Mouse (Mus musculus): Measurements from ENCODE around the gene Spdye4b. TPM values are rescaled to one million over a fixed set of nuclear protein-coding genes. Genes with fewer than 3 reads are reported as not detected.

Gene Spdye4b
- total RNA-seq, 1 experiment: 0.45 TPM

DNA sequence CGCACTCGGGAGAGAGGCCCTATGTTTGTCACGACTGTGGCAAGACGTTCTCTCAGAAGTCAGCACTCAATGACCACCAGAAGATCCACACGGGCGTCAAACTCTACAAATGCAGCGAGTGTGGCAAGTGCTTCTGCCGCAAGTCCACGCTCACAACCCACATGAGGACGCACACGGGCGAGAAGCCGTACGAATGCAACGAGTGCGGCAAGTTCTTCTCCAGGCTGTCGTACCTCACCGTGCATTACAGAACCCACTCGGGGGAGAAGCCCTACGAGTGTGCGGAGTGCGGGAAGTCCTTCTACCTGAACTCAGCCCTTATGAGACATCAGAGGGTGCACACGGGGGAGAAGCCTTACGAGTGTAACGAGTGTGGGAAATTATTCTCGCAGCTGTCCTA, 64.1 kb downstream of the Spdye4b start:
- Histone ChIP-seq H3K4me1 (ENCODE audit: control insufficient read depth in 2 of 2, insufficient read depth in 2 of 2, low read length in 2 of 2, poor library complexity in 1 of 2) (no peaks in the 10 kb centered on the region), H3K4me3 (ENCODE audit: insufficient read depth in 1 of 2, low read depth in 1 of 2, low read length in 2 of 2, poor library complexity in 1 of 2, severe bottlenecking in 1 of 2) (no peak overlapping the region), H3K27ac (ENCODE audit: insufficient read depth, low read depth, low read length, poor library complexity, severe bottlenecking) (no peak overlapping the region), H3K9ac (ENCODE audit: insufficient read depth, low read depth, low read length, poor library complexity, severe bottlenecking) (no peak overlapping the region), H3K9me3 (ENCODE audit: control insufficient read depth, insufficient read depth, low read depth, low read length) (no peaks in the 10 kb centered on the region), H3K36me3 (ENCODE audit: control insufficient read depth, insufficient read depth, low read length, poor library complexity, severe bottlenecking) (peaks cover 40% of the 10 kb centered on the region)
- TF ChIP-seq HCFC1 (IDR thresholded peaks at IDR 0.05; ENCODE audit: borderline replicate concordance, insufficient read depth, low read length) (no peak), ZC3H11A (IDR thresholded peaks at IDR 0.05; ENCODE audit: borderline replicate concordance, low read depth, low read length) (no peak), MAFK (IDR thresholded peaks at IDR 0.05; ENCODE audit: insufficient read depth, low read depth, low read length) (no peak), CHD2 (IDR thresholded peaks at IDR 0.05; ENCODE audit: low read depth, low read length) (no peak), ZNF384 (IDR thresholded peaks at IDR 0.05; ENCODE audit: low read depth, low read length) (no peak)
- in situ Hi-C loops (cut with MboI; ENCODE audit: low sequenced_read_pairs in 2 of 2, unreplicated experiment in 2 of 2): no loop called here
- DNase-seq (ENCODE audit: low read depth, low spot score): no peak

- in situ Hi-C loops (cut with MboI; ENCODE audit: low sequenced_read_pairs in 2 of 2, unreplicated experiment in 2 of 2): no loop called here
- Histone ChIP-seq H3K27ac (ENCODE audit: insufficient read depth, low read depth, low read length, poor library complexity, severe bottlenecking) (no peak overlapping the region), H3K9me3 (ENCODE audit: control insufficient read depth, insufficient read depth, low read depth, low read length) (no peaks in the 10 kb centered on the region), H3K36me3 (ENCODE audit: control insufficient read depth, insufficient read depth, low read length, poor library complexity, severe bottlenecking) (peaks cover 7% of the 10 kb centered on the region; the same call in 1 of the 2 replicates), H3K4me3 (ENCODE audit: insufficient read depth in 1 of 2, low read depth in 1 of 2, low read length in 2 of 2, poor library complexity in 1 of 2, severe bottlenecking in 1 of 2) (no peak overlapping the region), H3K9ac (ENCODE audit: insufficient read depth, low read depth, low read length, poor library complexity, severe bottlenecking) (no peak overlapping the region), H3K4me1 (ENCODE audit: control insufficient read depth in 2 of 2, insufficient read depth in 2 of 2, low read length in 2 of 2, poor library complexity in 1 of 2) (no peaks in the 10 kb centered on the region)
- TF ChIP-seq MAFK (IDR thresholded peaks at IDR 0.05; ENCODE audit: insufficient read depth, low read depth, low read length) (no peak), ZC3H11A (IDR thresholded peaks at IDR 0.05; ENCODE audit: borderline replicate concordance, low read depth, low read length) (no peak), ZNF384 (IDR thresholded peaks at IDR 0.05; ENCODE audit: low read depth, low read length) (no peak), CHD2 (IDR thresholded peaks at IDR 0.05; ENCODE audit: low read depth, low read length) (no peak), HCFC1 (IDR thresholded peaks at IDR 0.05; ENCODE audit: borderline replicate concordance, insufficient read depth, low read length) (no peak)
- DNase-seq (ENCODE audit: low read depth, low spot score): no peak
Measured at GRCm38 (mm10) chr5:143252039-143252438, 71.2 kb downstream of the Spdye4b start.

GRCm38 (mm10) chr5:143252791-143253185, 72.0 kb downstream of the Spdye4b start:
- no peaks in the 10 kb centered on the region for H3K4me1 ChIP-seq (ENCODE audit: control insufficient read depth in 2 of 2, insufficient read depth in 2 of 2, low read length in 2 of 2, poor library complexity in 1 of 2)
- no peak for DNase-seq (ENCODE audit: low read depth, low spot score)
- peak overlapping the region; percentile 61 to 63 for H3K4me3 ChIP-seq (ENCODE audit: insufficient read depth in 1 of 2, low read depth in 1 of 2, low read length in 2 of 2, poor library complexity in 1 of 2, severe bottlenecking in 1 of 2)
- peak overlapping the region; percentile 28 for H3K9ac ChIP-seq (ENCODE audit: insufficient read depth, low read depth, low read length, poor library complexity, severe bottlenecking)
- H3K9me3 ChIP-seq (ENCODE audit: control insufficient read depth, insufficient read depth, low read depth, low read length): no peaks in the 10 kb centered on the region
- TF ChIP-seq ZC3H11A (IDR thresholded peaks at IDR 0.05; ENCODE audit: borderline replicate concordance, low read depth, low read length) (no peak), ZNF384 (IDR thresholded peaks at IDR 0.05; ENCODE audit: low read depth, low read length) (no peak), MAFK (IDR thresholded peaks at IDR 0.05; ENCODE audit: insufficient read depth, low read depth, low read length) (no peak), CHD2 (IDR thresholded peaks at IDR 0.05; ENCODE audit: low read depth, low read length) (no peak), HCFC1 (IDR thresholded peaks at IDR 0.05; ENCODE audit: borderline replicate concordance, insufficient read depth, low read length) (no peak)
- H3K36me3 ChIP-seq (ENCODE audit: control insufficient read depth, insufficient read depth, low read length, poor library complexity, severe bottlenecking): peaks cover 5% of the 10 kb centered on the region; the same call in 1 of the 2 replicates
- in situ Hi-C loops (cut with MboI; ENCODE audit: low sequenced_read_pairs in 2 of 2, unreplicated experiment in 2 of 2): no loop called here
- H3K27ac ChIP-seq (ENCODE audit: insufficient read depth, low read depth, low read length, poor library complexity, severe bottlenecking): no peak overlapping the region

- H3K9me3 ChIP-seq (ENCODE audit: control insufficient read depth, insufficient read depth, low read depth, low read length): no peaks in the 10 kb centered on the region
- peak overlapping the region; percentile 28 for H3K9ac ChIP-seq (ENCODE audit: insufficient read depth, low read depth, low read length, poor library complexity, severe bottlenecking)
- no peak overlapping the region for H3K27ac ChIP-seq (ENCODE audit: insufficient read depth, low read depth, low read length, poor library complexity, severe bottlenecking)
- in situ Hi-C loops (cut with MboI; ENCODE audit: low sequenced_read_pairs in 2 of 2, unreplicated experiment in 2 of 2): no loop called here
- peak overlapping the region; percentile 61 to 63 for H3K4me3 ChIP-seq (ENCODE audit: insufficient read depth in 1 of 2, low read depth in 1 of 2, low read length in 2 of 2, poor library complexity in 1 of 2, severe bottlenecking in 1 of 2)
- no peak for TF ChIP-seq ZNF384 (IDR thresholded peaks at IDR 0.05; ENCODE audit: low read depth, low read length)
- no peak for TF ChIP-seq ZC3H11A (IDR thresholded peaks at IDR 0.05; ENCODE audit: borderline replicate concordance, low read depth, low read length)
- no peak for TF ChIP-seq CHD2 (IDR thresholded peaks at IDR 0.05; ENCODE audit: low read depth, low read length)
- no peak for TF ChIP-seq HCFC1 (IDR thresholded peaks at IDR 0.05; ENCODE audit: borderline replicate concordance, insufficient read depth, low read length)
- TF ChIP-seq MAFK (IDR thresholded peaks at IDR 0.05; ENCODE audit: insufficient read depth, low read depth, low read length): no peak
- peaks cover under 1% of the 10 kb centered on the region; the same call in 1 of the 2 replicates for H3K36me3 ChIP-seq (ENCODE audit: control insufficient read depth, insufficient read depth, low read length, poor library complexity, severe bottlenecking)
- no peaks in the 10 kb centered on the region for H3K4me1 ChIP-seq (ENCODE audit: control insufficient read depth in 2 of 2, insufficient read depth in 2 of 2, low read length in 2 of 2, poor library complexity in 1 of 2)
- no peak for DNase-seq (ENCODE audit: low read depth, low spot score)
Measured at GRCm38 (mm10) chr5:143253186-143253880, 72.5 kb downstream of the Spdye4b start.

All from ES-E14 (cell line).